Mouse (Mus musculus) ES-E14 (cell line): ENCODE data around the gene Alg14.

Source experiments
- CHD2 ChIP-seq: IDR thresholded peaks from 2 replicates; pipeline ENCODE4 v1.6.1; 2014; ENCODE audit warnings: mild to moderate bottlenecking, low read depth, low read length, inconsistent platforms
- HCFC1 ChIP-seq: IDR thresholded peaks from 2 replicates; pipeline ENCODE4 v1.6.1; 2012; ENCODE audit warnings: low read length, inconsistent platforms, borderline replicate concordance; ENCODE audit not compliant: insufficient read depth
- ZC3H11A ChIP-seq: IDR thresholded peaks from 2 replicates; pipeline ENCODE4 v1.6.1; 2012; ENCODE audit warnings: low read depth, mild to moderate bottlenecking, inconsistent platforms, low read length, borderline replicate concordance
- ZNF384 ChIP-seq: IDR thresholded peaks from 2 replicates; pipeline ENCODE4 v1.6.1; 2012; ENCODE audit warnings: low read depth, low read length, inconsistent platforms

DNA sequence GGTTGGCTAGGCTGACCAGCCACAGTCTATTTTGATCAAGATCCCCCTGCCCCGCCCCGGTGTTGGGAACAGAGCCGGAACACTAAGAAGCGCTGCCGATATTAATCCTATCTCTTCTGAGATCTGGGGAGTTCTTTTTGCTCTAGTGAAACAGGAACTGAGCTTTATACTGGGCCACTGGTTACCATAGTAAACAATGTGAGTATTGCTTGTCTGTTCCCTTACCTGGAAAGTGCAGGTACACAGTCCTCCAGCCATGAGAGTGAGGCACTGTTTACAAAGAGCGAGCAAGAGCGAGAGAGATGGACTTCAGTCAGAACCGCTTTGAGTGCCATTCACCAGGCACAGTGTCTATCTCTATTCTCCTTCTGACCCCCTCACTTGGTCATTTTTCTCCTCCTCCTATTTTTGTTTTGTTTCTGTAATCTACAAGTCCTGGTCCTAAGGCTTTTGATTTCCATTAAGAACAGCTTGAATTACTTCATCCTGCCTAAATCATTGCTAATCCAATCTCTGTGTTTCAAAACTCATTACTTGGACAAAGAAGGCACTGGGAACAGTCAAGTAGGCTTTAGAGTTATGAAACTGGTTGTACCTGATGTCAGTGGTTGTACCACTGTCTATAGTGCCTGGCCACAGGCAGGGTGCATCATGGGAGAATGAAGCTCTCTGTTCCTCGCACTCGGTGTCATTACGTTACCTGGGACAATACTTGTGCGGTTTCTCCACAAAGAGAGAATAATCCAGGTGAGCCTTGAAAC, 55.1 kb downstream of the Alg14 start:
- TF ChIP-seq ZC3H11A: no peak
- TF ChIP-seq CHD2: no peak
- TF ChIP-seq ZNF384: no peak
- no peak for TF ChIP-seq HCFC1
